Comparison of ENCODE assay signal across 13 mouse cellular contexts in the genomic region with DNA sequence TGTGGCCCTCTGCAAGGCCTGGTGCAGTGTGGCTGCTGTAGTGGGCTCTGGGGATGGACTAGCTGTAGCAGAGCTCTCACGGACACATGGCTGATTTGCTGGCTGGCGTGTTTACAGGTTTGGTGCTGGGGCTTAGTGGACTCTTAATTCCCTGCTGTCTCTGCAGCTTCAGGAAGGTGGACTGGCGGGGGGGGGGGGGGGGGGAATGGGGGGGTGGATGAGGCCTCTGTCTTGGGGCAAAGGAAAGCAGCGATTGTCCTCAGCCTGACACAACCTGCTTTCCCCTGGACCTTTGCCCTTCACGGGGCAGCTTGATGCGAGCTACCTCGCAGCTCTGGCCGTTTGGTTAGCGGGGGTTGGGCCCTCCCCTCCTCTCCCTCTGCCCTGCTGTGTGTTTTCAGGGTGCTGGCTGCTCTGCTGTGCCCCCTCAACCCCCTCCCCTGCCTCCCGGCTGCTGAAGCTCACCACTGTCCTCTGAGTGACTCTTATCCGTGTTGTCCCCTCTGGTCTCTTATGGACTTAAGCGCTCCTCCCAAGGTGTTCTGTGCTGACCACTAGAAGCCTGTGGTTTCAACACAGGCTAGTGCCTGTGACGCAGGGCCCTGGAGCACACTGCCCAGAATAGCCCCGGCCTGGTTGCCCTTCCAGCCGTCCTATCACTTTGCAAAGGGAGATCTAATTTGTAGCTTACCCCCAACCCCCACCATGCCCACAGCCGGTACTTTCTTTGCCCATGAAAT. TPM values are rescaled to one million over a fixed set of nuclear protein-coding genes. Genes with fewer than 3 reads are reported as not detected.
DNase-seq lines count a peak whose midpoint lies in the region; ATAC-seq and TF ChIP-seq lines count a peak whose summit lies in the region.
"Had no signal": no experiment of that assay in that cellular context is flagged by ENCODE, and none has a peak within 500 bp of the region (broad histone marks: within the 10 kb centered on the region; RNA-seq: fewer than 3 reads in every experiment).

No protein-coding gene starts in this region.

- no peak overlapping the region for H3K4me2 ChIP-seq in midbrain, embryonic 12.5 days (replicated peaks)
- H3K4me2 ChIP-seq in midbrain, embryonic 16.5 days (ENCODE audit: low read length): no peak overlapping the region
- H3K4me2 ChIP-seq in stomach, embryonic 16.5 days (ENCODE audit: low read depth, low read length): no peak overlapping the region

- no peak for ATAC-seq in midbrain, embryonic 12.5 days (ENCODE audit: low FRiP score, low read depth)
- ATAC-seq in midbrain, embryonic 16.5 days: no peak
- ATAC-seq in stomach, embryonic 16.5 days (ENCODE audit: insufficient read depth, low FRiP score): no peak

- no peak overlapping the region for H3K9ac ChIP-seq in midbrain, embryonic 12.5 days (replicated peaks)
- H3K9ac ChIP-seq in midbrain, embryonic 16.5 days (ENCODE audit: low read depth, low read length): no peak overlapping the region
- peak overlapping the region; percentile 21; the same call in 1 of the 2 replicates for H3K9ac ChIP-seq in stomach, embryonic 16.5 days (ENCODE audit: low read length)

- TF ChIP-seq POLR2A in cerebellum, adult 2 months (IDR thresholded peaks at IDR 0.05; ENCODE audit: borderline replicate concordance, insufficient read depth, low read length): no peak

- TF ChIP-seq CTCF in cerebellum, adult 2 months (IDR thresholded peaks at IDR 0.05; ENCODE audit: borderline replicate concordance, insufficient read depth, low read depth, low read length): no peak

- 49% methylated on average over 9 of the region's 16 CpGs for WGBS in midbrain, embryonic 12.5 days
- WGBS in midbrain, embryonic 16.5 days: 39% methylated on average over 9 of the region's 16 CpGs
- 54% methylated on average over 9 of the region's 16 CpGs for WGBS in stomach, embryonic 16.5 days
- 64% methylated on average over 9 of the region's 16 CpGs for WGBS in cerebellum, adult 2 months

- H3K27me3 ChIP-seq in midbrain, embryonic 12.5 days: no peaks in the 10 kb centered on the region
- H3K27me3 ChIP-seq in midbrain, embryonic 16.5 days (ENCODE audit: control insufficient read depth, insufficient read depth, low read depth, low read length): no peaks in the 10 kb centered on the region
- no peaks in the 10 kb centered on the region for H3K27me3 ChIP-seq in stomach, embryonic 16.5 days (ENCODE audit: control insufficient read depth, insufficient read depth, low read length)
- no peaks in the 10 kb centered on the region for H3K27me3 ChIP-seq in cerebellum, adult 2 months (ENCODE audit: control insufficient read depth, insufficient read depth, low read length)
- H3K27me3 ChIP-seq: megakaryocyte, embryonic 14.5 days had no signal

- DNase-seq in heart, adult 9 months (ENCODE audit: low spot score in 2 of 2): peak; percentile 63 to 71
- DNase-seq in kidney, postnatal 36 days: peak; percentile 63 to 72
- no peak for DNase-seq in cerebellum, adult 2 months
- DNase-seq in layer of hippocampus, postnatal 10 days (ENCODE audit: low spot score in 2 of 2): no peak
- DNase-seq: adrenal gland, postnatal 14 days; layer of hippocampus, adult 9-11 months had no signal

- H3K4me1 ChIP-seq in midbrain, embryonic 12.5 days: peaks cover 19% of the 10 kb centered on the region
- H3K4me1 ChIP-seq in midbrain, embryonic 16.5 days (ENCODE audit: control insufficient read depth, insufficient read depth, low read length): no peaks in the 10 kb centered on the region
- peaks cover 13% of the 10 kb centered on the region for H3K4me1 ChIP-seq in stomach, embryonic 16.5 days (ENCODE audit: control insufficient read depth, insufficient read depth, low read length)
- H3K4me1 ChIP-seq in cerebellum, adult 2 months (ENCODE audit: control insufficient read depth, insufficient read depth, low read length): peaks cover 6% of the 10 kb centered on the region

- H3K9me3 ChIP-seq in midbrain, embryonic 12.5 days: no peaks in the 10 kb centered on the region
- H3K9me3 ChIP-seq in midbrain, embryonic 16.5 days (replicated peaks; ENCODE audit: control insufficient read depth, low read length, poor library complexity, severe bottlenecking): no peaks in the 10 kb centered on the region
- H3K9me3 ChIP-seq in stomach, embryonic 16.5 days (replicated peaks; ENCODE audit: control insufficient read depth, low read length): no peaks in the 10 kb centered on the region
- H3K9me3 ChIP-seq: megakaryocyte, embryonic 14.5 days had no signal

- 0 out of 2 replicates have a peak overlapping the region, but pooled peaks have one; percentile 35 for H3K27ac ChIP-seq in midbrain, embryonic 12.5 days (replicated peaks)
- H3K27ac ChIP-seq in midbrain, embryonic 16.5 days (ENCODE audit: low read length): no peak overlapping the region
- no peak overlapping the region for H3K27ac ChIP-seq in stomach, embryonic 16.5 days (ENCODE audit: low read length)
- H3K27ac ChIP-seq in cerebellum, adult 2 months (ENCODE audit: insufficient read depth, low read length): no peak overlapping the region

- H3K36me3 ChIP-seq in midbrain, embryonic 12.5 days: peaks cover 19% of the 10 kb centered on the region
- peaks cover 6% of the 10 kb centered on the region for H3K36me3 ChIP-seq in midbrain, embryonic 16.5 days (ENCODE audit: control insufficient read depth, insufficient read depth, low read length)
- 0 out of 2 replicates have a peak, but pooled peaks cover 2% of the 10 kb centered on the region for H3K36me3 ChIP-seq in stomach, embryonic 16.5 days (ENCODE audit: control insufficient read depth, insufficient read depth, low read length)

- no peak overlapping the region for H3K4me3 ChIP-seq in midbrain, embryonic 12.5 days
- no peak overlapping the region for H3K4me3 ChIP-seq in midbrain, embryonic 16.5 days (ENCODE audit: low read depth, low read length)
- no peak overlapping the region for H3K4me3 ChIP-seq in stomach, embryonic 16.5 days (replicated peaks; ENCODE audit: low read length)
- H3K4me3 ChIP-seq in cerebellum, adult 2 months (replicated peaks; ENCODE audit: insufficient read depth, low read depth, low read length): no peak overlapping the region
- H3K4me3 ChIP-seq: megakaryocyte, embryonic 14.5 days had no signal

RNA-seq across cellular contexts. Expression of a gene that starts 14.0 kb away (rescaled TPM):
- polyA plus RNA-seq in midbrain, embryonic 12.5 days (2016; fragmentation: Nextera tagmentation; extraction: Ambion mirVana): 97.9 and 107 TPM in 2 replicates
- polyA plus RNA-seq in midbrain, embryonic 16.5 days (2015; fragmentation: Nextera tagmentation; extraction: Ambion mirVana): 150 and 155 TPM in 2 replicates
- 33.6 and 34.4 TPM in 2 replicates for polyA plus RNA-seq in stomach, embryonic 16.5 days (2015; fragmentation: Nextera tagmentation; extraction: Ambion mirVana)
- 196 and 199 TPM in 2 replicates for polyA plus RNA-seq in cerebellum, adult 2 months (2012; rRNA removed)
- 100 to 1,000 TPM; 223 to 234 TPM for total RNA-seq in layer of hippocampus, postnatal 10 days (2021)

RNA-seq across cellular contexts. Expression of a gene that starts 14.5 kb away (rescaled TPM):
- 105 and 110 TPM in 2 replicates for polyA plus RNA-seq in midbrain, embryonic 12.5 days (2016; fragmentation: Nextera tagmentation; extraction: Ambion mirVana)
- polyA plus RNA-seq in midbrain, embryonic 16.5 days (2015; fragmentation: Nextera tagmentation; extraction: Ambion mirVana): 115 and 118 TPM in 2 replicates
- polyA plus RNA-seq in stomach, embryonic 16.5 days (2015; fragmentation: Nextera tagmentation; extraction: Ambion mirVana): 142 and 152 TPM in 2 replicates
- polyA plus RNA-seq in cerebellum, adult 2 months (2012; rRNA removed): 78.4 and 84.2 TPM in 2 replicates
- total RNA-seq in layer of hippocampus, postnatal 10 days (2021): 10 to 100 TPM; 37.3 to 42.5 TPM

RNA-seq across cellular contexts. Expression of a gene that starts 33.0 kb away (rescaled TPM):
- polyA plus RNA-seq in midbrain, embryonic 12.5 days (2016; fragmentation: Nextera tagmentation; extraction: Ambion mirVana): not detected in 2 replicates
- 0.46 TPM in 1 of 2 replicates, not detected in the other for polyA plus RNA-seq in midbrain, embryonic 16.5 days (2015; fragmentation: Nextera tagmentation; extraction: Ambion mirVana)
- polyA plus RNA-seq in stomach, embryonic 16.5 days (2015; fragmentation: Nextera tagmentation; extraction: Ambion mirVana): not detected in 2 replicates
- polyA plus RNA-seq in cerebellum, adult 2 months (2012; rRNA removed): 0.27 and 0.54 TPM in 2 replicates
- total RNA-seq in layer of hippocampus, postnatal 10 days (2021): not detected
- total RNA-seq: adrenal gland, postnatal 14 days; ES-E14 had no signal
- polyA plus RNA-seq: cortical plate, adult 2 months; thymus, postnatal 0 days had no signal

RNA-seq across cellular contexts. Expression of a gene that starts 41.5 kb away (rescaled TPM):
- polyA plus RNA-seq in midbrain, embryonic 12.5 days (2016; fragmentation: Nextera tagmentation; extraction: Ambion mirVana): 1.2 and 1.4 TPM in 2 replicates
- 0.46 and 0.89 TPM in 2 replicates for polyA plus RNA-seq in midbrain, embryonic 16.5 days (2015; fragmentation: Nextera tagmentation; extraction: Ambion mirVana)
- polyA plus RNA-seq in stomach, embryonic 16.5 days (2015; fragmentation: Nextera tagmentation; extraction: Ambion mirVana): 0.36 and 0.45 TPM in 2 replicates
- 3.8 and 4.7 TPM in 2 replicates for polyA plus RNA-seq in cerebellum, adult 2 months (2012; rRNA removed)
- total RNA-seq in layer of hippocampus, postnatal 10 days (2021): 1 to 10 TPM; 1.1 to 1.3 TPM
- total RNA-seq: ES-E14 had no signal
- polyA plus RNA-seq: thymus, postnatal 0 days had no signal

Comparison
In these comparisons a context has a peak if more than half of its experiments do, and no peak if none do; other contexts are left out.
1. DNase-seq: peak in heart, adult 9 months (2 of 2) and kidney, postnatal 36 days (2 of 2); none in cerebellum, adult 2 months (0 of 2) and layer of hippocampus, postnatal 10 days (0 of 2).